Mouse (Mus musculus): ENCODE data around the gene Adgrl1. TPM values are rescaled to one million over a fixed set of nuclear protein-coding genes. Genes with fewer than 3 reads are reported as not detected.

Gene Adgrl1
- total and polyA plus RNA-seq, 3 experiments: 21.7 to 35.3 TPM; not detected in 1

DNA sequence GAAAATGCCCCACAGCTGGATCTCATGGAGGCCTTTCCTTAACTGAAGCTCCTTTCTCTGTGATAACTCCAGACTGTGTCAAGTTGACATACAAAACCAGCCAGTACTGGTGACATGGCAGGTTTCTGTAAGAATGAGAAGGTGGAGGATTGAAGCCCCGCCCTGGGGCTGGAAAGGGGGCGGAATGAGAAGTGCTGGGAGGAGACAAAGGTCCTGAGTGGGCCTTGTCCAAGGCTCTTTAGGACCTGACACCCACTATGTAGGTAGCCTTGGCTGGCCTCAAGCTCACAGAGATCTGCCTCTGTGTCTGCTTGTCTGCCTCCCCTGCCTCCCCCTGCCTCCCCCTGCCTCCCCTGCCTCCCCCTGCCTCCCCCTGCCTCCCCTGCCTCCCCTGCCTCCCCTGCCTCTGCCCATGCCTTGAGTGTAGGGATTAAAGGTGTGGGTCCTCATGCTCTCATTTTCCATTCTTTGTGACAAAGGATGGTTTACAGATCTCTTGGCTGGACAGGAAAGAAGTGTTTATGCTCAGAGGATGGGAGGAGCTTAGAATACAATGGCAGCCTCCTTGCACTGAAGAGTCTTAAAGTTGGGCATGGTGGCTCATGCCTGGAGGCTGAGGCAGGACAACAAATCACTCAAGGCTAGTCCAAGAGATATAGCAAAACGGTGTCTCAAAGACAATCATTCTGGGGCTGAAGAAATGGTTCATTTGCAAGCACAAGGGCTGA, 46.4 kb upstream of the Adgrl1 start:
- no peak overlapping the region for H3K27ac ChIP-seq (ENCODE audit: control insufficient read depth, low read depth, low read length)
- H3K4me3 ChIP-seq (ENCODE audit: control insufficient read depth in 1 of 2, insufficient read depth in 1 of 2, low read depth in 2 of 2, low read length in 2 of 2): no peak overlapping the region
- TF ChIP-seq MAFK (IDR thresholded peaks at IDR 0.05; ENCODE audit: borderline replicate concordance, low read depth, low read length): no peak
- TF ChIP-seq SIN3A (IDR thresholded peaks at IDR 0.05; ENCODE audit: low read length): no peak
- TF ChIP-seq TCF12 (IDR thresholded peaks at IDR 0.05; ENCODE audit: low read depth, low read length): no peak
- no peak for TF ChIP-seq USF1 (IDR thresholded peaks at IDR 0.05; ENCODE audit: low read depth, low read length)
- TF ChIP-seq ZMIZ1 (IDR thresholded peaks at IDR 0.05; ENCODE audit: low read depth, low read length): no peak
- TF ChIP-seq ZC3H11A (IDR thresholded peaks at IDR 0.05; ENCODE audit: low read depth, low read length): no peak
- TF ChIP-seq GABPA (IDR thresholded peaks at IDR 0.05; ENCODE audit: low read depth, low read length): no peak
- no peak for TF ChIP-seq NRF1 (IDR thresholded peaks at IDR 0.05; ENCODE audit: insufficient read depth, low read depth, low read length, poor library complexity, severe bottlenecking)
- TF ChIP-seq RAD21 (IDR thresholded peaks at IDR 0.05; ENCODE audit: low read depth, low read length): no peak
- no peak for TF ChIP-seq CHD1 (IDR thresholded peaks at IDR 0.05; ENCODE audit: low read depth, low read length)
- no peak for TF ChIP-seq SMC3 (IDR thresholded peaks at IDR 0.05; ENCODE audit: low read depth, low read length)
- no peak for TF ChIP-seq HCFC1 (IDR thresholded peaks at IDR 0.05; ENCODE audit: low read depth, low read length)
- no peak for TF ChIP-seq MXI1 (IDR thresholded peaks at IDR 0.05; ENCODE audit: low read depth, low read length)
- no peak for TF ChIP-seq MAX (IDR thresholded peaks at IDR 0.05; ENCODE audit: low read length)
- TF ChIP-seq ETS1 (IDR thresholded peaks at IDR 0.05; ENCODE audit: low read depth, low read length): no peak
- TF ChIP-seq RCOR1 (IDR thresholded peaks at IDR 0.05; ENCODE audit: low read depth, low read length): no peak
- no peak for TF ChIP-seq MEF2A (IDR thresholded peaks at IDR 0.05; ENCODE audit: extremely low read depth, insufficient replicate concordance, low read depth, low read length, poor library complexity, severe bottlenecking)
- no peak for TF ChIP-seq ELF1 (IDR thresholded peaks at IDR 0.05; ENCODE audit: low read depth, low read length)
- no peak for TF ChIP-seq GATA1 (IDR thresholded peaks at IDR 0.05; ENCODE audit: low read depth, low read length)
- DNase-seq (ENCODE audit: low read depth, low spot score): no peak
- H3K79me2 ChIP-seq (ENCODE audit: control insufficient read depth, insufficient read depth, low read length, poor library complexity): no peaks in the 10 kb centered on the region
- no peaks in the 10 kb centered on the region for H3K36me3 ChIP-seq (ENCODE audit: control insufficient read depth in 1 of 2, insufficient read depth in 2 of 2, low read length in 2 of 2)
- H3K27me3 ChIP-seq (ENCODE audit: control insufficient read depth in 1 of 2, insufficient read depth in 2 of 2, low read length in 2 of 2): peaks cover 0 to 2% of the 10 kb centered on the region in 2 experiments; a peak in 1 of 4 replicates
- H3K9me3 ChIP-seq (replicated peaks; ENCODE audit: insufficient read depth, low read length): no peaks in the 10 kb centered on the region
- H3K9ac ChIP-seq (ENCODE audit: control insufficient read depth, low read depth, low read length, poor library complexity, severe bottlenecking): no peak overlapping the region
- no peaks in the 10 kb centered on the region for H3K4me1 ChIP-seq (ENCODE audit: control insufficient read depth in 1 of 2, insufficient read depth in 2 of 2, low read length in 2 of 2)

DNA sequence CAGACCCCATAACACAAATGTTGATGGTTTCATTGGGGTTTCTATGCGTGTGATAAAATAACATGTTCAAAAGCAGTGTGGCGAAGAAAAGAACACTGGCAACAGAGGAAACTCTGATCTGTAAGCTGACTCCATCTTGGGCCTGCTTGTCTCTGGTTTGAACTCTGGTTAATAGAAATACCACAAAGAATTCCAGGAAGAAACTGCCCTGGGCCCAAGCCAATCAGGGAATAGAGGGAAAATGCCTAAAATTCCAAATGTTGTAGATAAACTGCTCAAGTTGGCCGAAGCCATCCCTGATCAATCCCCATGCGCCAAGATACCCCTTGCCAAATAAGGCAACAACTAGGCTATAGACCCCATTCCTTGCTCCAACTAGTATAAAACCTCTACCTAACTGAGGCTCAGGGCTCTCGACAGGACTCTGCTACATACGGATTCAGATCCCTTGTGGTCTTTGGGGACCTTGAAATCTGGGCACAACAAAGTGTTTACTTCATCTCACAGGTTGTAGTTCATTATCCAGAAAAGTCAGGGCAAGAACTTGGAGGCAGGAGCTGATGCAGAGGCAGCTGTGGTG, 43.3 kb upstream of the Adgrl1 start:
- TF ChIP-seq USF1 (IDR thresholded peaks at IDR 0.05; ENCODE audit: low read depth, low read length): no peak
- no peak for TF ChIP-seq POLR2AphosphoS5 (IDR thresholded peaks at IDR 0.05; ENCODE audit: borderline replicate concordance, low read depth, low read length)
- Histone ChIP-seq H3K27ac (ENCODE audit: control insufficient read depth, low read depth, low read length) (no peak overlapping the region), H3K4me1 (ENCODE audit: control insufficient read depth in 1 of 2, insufficient read depth in 2 of 2, low read length in 2 of 2) (no peaks in the 10 kb centered on the region), H3K9me3 (replicated peaks; ENCODE audit: insufficient read depth, low read length) (no peaks in the 10 kb centered on the region), H3K9ac (ENCODE audit: control insufficient read depth, low read depth, low read length, poor library complexity, severe bottlenecking) (no peak overlapping the region), H3K4me3 (ENCODE audit: control insufficient read depth in 1 of 2, insufficient read depth in 1 of 2, low read depth in 2 of 2, low read length in 2 of 2) (no peak overlapping the region), H3K36me3 (ENCODE audit: control insufficient read depth in 1 of 2, insufficient read depth in 2 of 2, low read length in 2 of 2) (no peaks in the 10 kb centered on the region), H3K27me3 (ENCODE audit: control insufficient read depth in 1 of 2, insufficient read depth in 2 of 2, low read length in 2 of 2) (no peaks in the 10 kb centered on the region), H3K79me2 (ENCODE audit: control insufficient read depth, insufficient read depth, low read length, poor library complexity) (no peaks in the 10 kb centered on the region)
- DNase-seq (ENCODE audit: low read depth, low spot score): no peak

Data from MEL (cell line).